Mouse (Mus musculus): ENCODE measurements at regions not wholly inside any gene's neighbourhood (a gene's known extent, or its start where the extent isn't known, plus 50 kb on each side); places are given as distances from the start of the nearest gene placed in this dataset.

GRCm38 (mm10) chr3:154513566-154513965 is 82.9 kb upstream of the Cryz start:
- peak; percentile 63 for DNase-seq (ENCODE audit: low spot score)

- DNase-seq (ENCODE audit: low spot score), result no peak
Observed at GRCm38 (mm10) chr3:154510160-154510559, 86.4 kb upstream of the Cryz start.

GRCm38 (mm10) chr3:154509394-154509793 is 87.1 kb upstream of the Cryz start:
- DNase-seq (ENCODE audit: low spot score), result no peak

DNA sequence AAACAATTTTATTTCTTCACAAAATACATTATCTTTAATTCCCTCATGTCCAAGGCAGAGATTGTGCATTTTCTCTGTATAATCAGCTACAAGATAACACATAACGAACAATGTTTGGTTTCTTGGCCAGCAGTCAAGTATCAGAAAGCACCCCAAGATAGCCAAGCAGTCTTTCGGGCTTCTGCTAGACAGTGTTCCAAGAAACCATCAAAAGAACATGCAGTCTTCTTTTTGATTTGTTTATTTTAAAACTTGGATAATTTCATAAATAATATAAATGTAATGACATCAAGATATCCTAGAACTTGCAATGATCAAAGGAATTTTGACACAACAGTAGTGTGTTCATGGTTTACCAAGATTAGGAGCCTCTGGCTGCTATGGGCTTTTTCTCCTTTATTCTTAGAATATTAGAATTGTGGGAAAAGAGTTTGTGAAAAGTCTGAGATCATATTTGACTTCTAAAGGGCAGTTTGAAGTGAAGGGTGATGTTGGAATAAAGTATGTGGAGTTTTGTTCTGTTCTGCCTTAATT is 103.1 kb upstream of the Cryz start:
- DNase-seq (ENCODE audit: low spot score), result no peak

DNA sequence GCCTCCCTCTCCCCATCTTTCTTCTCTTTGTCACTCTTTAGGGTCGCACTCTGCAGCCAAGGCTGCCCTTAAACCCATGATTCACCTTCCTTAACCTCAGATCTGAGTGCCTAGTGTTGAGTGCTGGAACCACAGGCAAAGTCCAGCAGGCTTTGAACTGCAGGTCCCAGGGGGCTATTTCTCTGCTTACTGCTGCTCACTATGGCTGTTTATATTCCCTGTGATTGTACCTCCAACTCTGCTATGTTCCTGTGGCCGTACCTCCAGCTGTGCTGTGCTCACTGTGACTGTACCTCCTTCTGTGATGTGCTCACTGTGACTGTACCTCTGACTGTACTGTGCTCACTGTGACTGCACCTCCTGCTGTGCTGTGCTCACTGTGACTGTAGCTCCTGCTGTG is 124.1 kb upstream of the Cryz start:
- DNase-seq (ENCODE audit: low spot score), result no peak

DNA sequence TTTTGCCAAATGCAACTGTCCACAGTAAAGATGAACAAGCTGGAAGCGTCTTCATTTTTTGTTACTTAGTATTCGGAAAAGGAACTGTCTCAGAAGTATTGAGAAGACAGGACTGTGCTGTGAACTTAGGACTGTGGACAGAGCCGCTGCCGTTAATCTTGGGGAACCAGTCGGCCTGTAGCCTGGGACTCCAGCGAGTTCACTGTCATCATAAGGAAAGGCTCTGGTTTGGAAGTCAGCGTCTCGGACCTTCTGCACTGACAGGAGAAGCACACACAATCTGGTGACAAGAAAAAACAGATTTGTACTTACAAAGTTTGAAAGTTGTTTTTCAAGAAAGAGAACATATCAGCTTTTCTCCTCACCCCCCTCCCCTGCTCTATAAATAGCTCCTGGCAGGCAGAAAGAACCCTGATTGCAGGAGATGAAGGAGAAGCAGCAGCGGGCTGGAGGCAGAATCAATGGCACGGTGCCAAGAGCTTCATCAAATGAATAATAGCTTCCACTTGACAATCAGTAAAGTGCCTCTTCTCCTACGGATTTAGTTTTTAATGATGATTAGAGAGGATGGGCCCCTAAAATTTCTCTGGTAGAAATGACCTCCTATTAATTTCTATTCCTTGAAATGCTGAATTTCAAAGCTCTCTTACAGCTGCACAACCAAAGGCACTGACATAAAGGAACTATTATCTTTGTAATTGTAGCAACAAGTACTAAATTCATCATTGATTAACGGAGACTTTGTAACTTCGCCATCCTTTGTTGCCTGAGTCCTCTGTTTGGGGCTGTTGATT is 128.7 kb upstream of the Cryz start:
- DNase-seq (ENCODE audit: low spot score), result peak; percentile 7

- no peak for DNase-seq (ENCODE audit: low spot score)
Observed at GRCm38 (mm10) chr3:154458208-154458607, 127.7 kb upstream of the Lhx8 start.

- no peak for DNase-seq (ENCODE audit: low spot score)
Observed at GRCm38 (mm10) chr3:154453025-154453424, 122.6 kb upstream of the Lhx8 start.

- DNase-seq (ENCODE audit: low spot score), result peak; percentile 83
Observed at GRCm38 (mm10) chr3:154452585-154452984, 122.1 kb upstream of the Lhx8 start.

- DNase-seq (ENCODE audit: low spot score), result peak; percentile 4
Observed at GRCm38 (mm10) chr3:154451169-154451568, 120.7 kb upstream of the Lhx8 start.

DNA sequence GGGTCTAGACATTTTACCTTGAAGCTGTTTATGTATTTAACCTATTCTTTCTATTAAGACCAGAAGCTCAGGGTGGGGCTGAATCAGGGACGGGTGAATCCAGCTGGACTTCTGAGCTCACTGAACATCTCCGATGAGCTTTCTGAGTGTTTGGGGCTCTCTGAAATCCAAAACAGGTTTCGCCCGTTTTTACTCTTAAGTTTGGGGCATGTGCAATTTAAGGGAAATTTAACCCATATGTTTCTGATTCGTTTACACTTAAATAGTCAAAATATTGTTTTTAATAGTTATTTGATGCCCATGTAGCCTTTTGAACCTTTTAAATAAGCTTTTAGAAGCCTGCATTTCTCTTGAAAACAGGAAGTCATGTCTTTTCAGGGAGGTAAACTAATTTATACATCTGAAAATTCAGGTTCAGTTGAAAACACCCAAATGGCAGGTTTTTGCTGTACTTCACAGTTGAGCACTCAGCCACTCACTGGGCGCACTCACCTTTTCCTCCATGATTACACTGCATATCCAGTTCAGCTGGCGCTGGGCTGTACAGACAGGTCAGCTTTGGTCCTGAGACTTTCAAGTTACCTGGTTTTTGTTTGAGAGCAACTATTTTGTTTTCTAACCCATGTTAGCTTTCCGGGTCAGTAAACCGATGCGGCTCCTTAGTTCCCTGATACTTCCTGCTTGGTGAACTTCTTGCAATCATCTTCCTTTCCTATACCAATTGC is 113.1 kb upstream of the Lhx8 start:
- no peak for DNase-seq (ENCODE audit: low spot score)

DNA sequence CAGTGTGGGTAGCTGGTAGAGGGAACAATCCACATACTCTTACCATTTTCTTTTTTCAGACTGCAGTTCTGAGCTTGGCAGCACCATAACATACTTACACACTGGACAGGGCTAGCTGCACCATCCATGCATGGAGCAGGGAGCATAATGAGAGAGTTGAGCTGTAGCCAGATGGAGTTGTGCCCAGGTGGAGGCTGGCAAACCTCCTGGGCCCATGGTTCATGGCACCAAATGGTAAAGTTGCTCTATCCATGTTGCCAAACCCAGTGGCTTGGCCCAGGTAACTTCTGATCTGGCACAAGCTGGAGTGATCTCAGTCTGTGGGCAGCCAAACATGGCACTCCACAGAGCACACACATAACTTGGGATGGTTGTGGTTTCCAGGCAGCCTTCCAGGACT is 111.0 kb upstream of the Lhx8 start:
- peak; percentile 5 for DNase-seq (ENCODE audit: low spot score)

DNA sequence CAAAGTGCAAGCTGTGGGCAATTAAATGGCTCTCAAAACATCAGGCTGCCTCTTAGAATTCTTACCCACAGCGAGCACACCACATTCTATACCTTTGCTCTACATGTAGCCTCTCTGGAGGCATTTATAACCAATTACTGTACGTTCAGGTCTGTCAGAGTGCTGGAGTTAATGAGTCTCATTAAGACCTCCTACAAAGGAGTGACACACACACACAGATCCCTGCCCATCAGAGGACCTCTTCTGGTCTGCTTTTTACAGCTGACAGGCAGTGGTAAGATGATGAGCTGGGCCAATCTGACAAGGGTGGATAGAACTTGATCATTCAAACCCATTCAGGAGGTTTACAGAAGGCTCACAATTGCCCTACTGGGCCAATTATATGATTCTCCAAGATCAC is 110.4 kb upstream of the Lhx8 start:
- DNase-seq (ENCODE audit: low spot score), result no peak

DNA sequence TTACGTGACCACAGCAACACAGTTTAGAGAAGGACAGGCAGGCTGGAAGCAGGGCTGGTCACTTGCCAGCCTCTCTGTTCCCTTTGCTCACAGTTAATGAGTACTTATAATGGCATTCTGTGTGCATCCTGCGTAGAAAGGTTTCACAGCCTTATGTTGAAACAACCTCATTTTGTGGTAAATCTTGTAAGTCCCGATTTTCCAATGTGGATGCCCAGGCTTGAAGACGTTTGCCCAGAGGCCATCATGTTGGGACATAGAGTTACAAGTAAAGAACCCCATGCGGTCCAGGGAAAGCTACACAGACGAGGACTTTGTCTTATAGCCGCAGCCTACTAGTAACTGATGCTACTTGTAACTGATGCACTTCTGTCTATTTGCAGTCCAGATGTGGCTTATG is 100.4 kb upstream of the Lhx8 start:
- no peak for DNase-seq (ENCODE audit: low spot score)

DNA sequence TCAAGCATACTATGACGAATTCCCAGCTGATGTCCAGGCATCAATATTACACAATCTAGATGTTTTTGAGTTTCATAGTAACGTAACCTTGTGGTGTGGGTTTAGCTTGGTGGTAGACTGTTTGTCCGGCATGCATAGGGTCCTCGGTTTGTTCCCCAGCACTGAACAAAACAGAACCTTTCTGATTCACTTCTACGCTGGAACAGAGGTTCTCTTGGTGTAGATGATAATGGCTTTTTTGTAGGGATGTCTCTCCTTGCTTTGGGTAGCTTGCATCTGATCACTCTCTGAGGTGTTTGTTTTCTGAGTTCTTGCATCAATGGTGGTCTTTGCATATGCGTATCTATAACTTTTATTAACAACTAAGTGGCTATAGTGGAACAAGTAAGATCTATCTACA is 99.2 kb upstream of the Lhx8 start:
- no peak for DNase-seq (ENCODE audit: low spot score)

DNA sequence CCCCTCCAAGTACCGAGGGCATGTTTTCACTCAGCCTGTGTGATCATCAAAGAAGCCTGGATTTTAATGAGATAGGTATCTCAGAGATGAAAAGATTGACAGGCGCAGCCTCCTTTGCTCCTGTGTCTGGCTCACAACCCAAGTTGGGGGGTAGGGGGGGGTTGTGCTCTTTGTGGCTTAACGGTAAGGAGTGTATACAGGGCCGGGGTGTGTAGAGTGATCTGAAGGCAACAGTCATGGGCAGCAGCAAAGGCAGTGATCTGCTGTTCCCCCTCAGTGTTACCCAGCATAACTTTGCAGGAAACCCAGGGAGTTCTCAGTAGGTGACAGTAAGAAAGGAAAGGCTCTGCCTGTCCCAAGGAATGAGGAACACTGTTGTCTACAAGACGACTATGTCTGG is 94.1 kb upstream of the Lhx8 start:
- no peak for DNase-seq (ENCODE audit: low spot score)

GRCm38 (mm10) chr3:154421461-154421950 is 91.0 kb upstream of the Lhx8 start:
- DNase-seq (ENCODE audit: low spot score), result no peak

DNA sequence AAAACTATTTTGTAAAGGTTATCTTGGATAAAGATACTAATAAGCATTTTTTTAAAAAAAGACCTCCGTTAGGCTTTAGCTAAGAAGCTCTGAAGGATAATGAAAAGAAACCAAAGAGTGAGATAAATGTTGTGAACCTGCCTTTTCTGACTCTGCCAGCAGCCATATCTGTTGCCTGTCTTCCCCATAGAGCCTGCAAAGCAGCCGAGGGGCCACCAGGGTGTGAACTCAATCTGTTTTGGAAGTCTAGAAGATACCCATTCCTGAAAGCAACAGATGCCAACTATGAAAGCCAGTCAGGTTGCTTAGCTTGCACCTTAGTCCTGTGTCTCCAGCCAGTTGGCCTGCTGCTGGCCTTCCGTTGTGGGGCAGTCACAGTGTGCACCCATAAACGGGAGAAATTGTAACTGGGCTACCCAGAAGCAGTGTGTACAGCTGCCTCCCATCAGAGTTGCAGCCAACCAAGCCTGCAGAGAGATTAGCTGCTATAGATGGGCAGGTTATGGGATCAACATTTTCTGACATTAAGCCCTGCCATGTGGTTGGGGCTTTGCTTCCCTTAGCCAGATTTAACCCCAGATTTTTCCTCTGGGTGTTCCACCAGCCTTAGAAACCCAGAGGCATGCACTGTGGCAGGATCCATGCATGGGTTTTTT is 87.8 kb upstream of the Lhx8 start:
- DNase-seq (ENCODE audit: low spot score), result no peak

DNA sequence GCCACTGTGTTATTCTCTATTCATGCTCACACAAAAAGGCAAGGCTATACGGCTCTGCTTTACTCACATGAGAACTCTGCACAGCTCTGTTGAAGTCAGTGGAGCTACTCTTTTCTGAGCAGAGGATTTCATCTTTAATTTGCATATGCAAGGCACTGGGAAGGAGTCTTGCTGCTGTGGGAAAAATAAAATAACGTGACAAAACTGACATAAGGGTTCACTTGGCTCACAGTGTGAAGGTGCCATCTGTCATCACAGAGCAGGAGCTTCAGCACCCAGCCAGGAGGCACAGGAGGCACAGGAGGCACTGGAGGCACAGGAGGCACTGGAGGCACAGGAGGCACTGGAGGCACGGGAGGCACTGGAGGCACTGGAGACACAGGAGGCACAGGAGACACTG is 83.9 kb upstream of the Lhx8 start:
- DNase-seq (ENCODE audit: low spot score), result no peak

GRCm38 (mm10) chr3:154410292-154410691 is 79.8 kb upstream of the Lhx8 start:
- no peak for DNase-seq (ENCODE audit: low spot score)

DNA sequence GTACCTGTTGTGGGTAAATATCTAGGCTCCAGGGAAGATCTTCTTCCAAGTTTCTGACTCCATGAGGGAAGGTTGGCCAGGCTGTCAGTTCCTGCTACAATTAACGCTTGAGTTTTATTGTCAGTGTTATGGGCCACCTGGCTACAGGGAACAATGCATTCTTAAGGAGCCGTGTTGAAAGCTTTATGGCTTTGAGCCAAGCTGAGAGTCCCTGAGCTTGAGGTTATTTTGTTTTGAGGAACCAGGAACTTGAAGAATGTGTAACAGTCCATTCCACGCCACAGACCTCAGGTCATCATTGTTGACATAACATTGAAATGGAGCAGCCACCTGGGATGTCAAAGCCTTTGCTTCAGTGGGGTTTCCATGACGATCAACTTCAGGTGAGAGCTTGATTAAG is 71.6 kb upstream of the Lhx8 start:
- DNase-seq (ENCODE audit: low spot score), result no peak

DNA sequence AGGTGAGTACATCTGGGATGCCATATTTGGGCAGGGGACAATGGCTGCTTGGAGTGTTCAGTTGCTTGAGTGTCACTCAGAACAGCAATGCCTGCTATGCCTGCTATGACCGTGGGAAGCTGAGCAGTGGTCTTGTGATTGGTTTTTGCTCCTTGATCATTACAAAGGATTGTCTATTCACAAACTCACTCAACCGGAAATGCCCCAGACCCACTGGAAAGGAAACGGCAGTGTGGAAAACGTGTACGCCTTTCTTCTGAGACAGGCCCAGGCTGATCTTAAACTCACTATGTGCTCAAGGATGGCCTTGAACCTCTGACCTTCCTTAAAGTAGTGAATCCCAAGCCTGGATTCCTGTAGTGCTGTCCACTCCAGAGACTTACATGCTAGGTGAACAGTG is 63.2 kb upstream of the Lhx8 start:
- no peak for DNase-seq (ENCODE audit: low spot score)

- DNase-seq (ENCODE audit: low spot score), result no peak
Observed at GRCm38 (mm10) chr3:154391629-154392028, 61.2 kb upstream of the Lhx8 start.

Data from adipocyte (in vitro differentiated cells).